Mouse (Mus musculus) myocyte (in vitro differentiated cells): ENCODE measurements around the gene Zbtb25. TPM values are rescaled to one million over a fixed set of nuclear protein-coding genes. Genes with fewer than 3 reads are reported as not detected.

ENCODE experiments used
- H3K27me3 ChIP-seq: one replicate; pipeline ENCODE4 v1.6.1; 2011; ENCODE audit not compliant: control insufficient read depth, insufficient read depth, insufficient read length
- H3K36me3 ChIP-seq: one replicate; pipeline ENCODE4 v1.6.1; 2011; ENCODE audit not compliant: control insufficient read depth, insufficient read depth
- H3K4me2 ChIP-seq: one replicate; pipeline ENCODE4 v1.6.1; 2011; ENCODE audit warnings: low read depth, control low read depth
- H3K4me3 ChIP-seq: one replicate; pipeline ENCODE4 v1.5.1; 2011; ENCODE audit warnings: mild to moderate bottlenecking, control low read depth, moderate library complexity
- H3K79me2 ChIP-seq: one replicate; pipeline ENCODE4 v1.6.1; 2011; ENCODE audit not compliant: control insufficient read depth, insufficient read depth
- H3ac ChIP-seq: one replicate; pipeline ENCODE4 v1.6.1; 2011; ENCODE audit not compliant: control insufficient read depth, insufficient read length
- CEBPB ChIP-seq: IDR thresholded peaks from 2 replicates; pipeline ENCODE4 v1.6.1; 2011; ENCODE audit warnings: mild to moderate bottlenecking, moderate library complexity; ENCODE audit not compliant: poor library complexity, insufficient read depth, severe bottlenecking
- E2F4 ChIP-seq: IDR thresholded peaks from one replicate; pipeline ENCODE4 v1.6.1; 2011; ENCODE audit warnings: mild to moderate bottlenecking, control low read depth, moderate library complexity; ENCODE audit not compliant: insufficient read depth
- MAX ChIP-seq: IDR thresholded peaks from one replicate; pipeline ENCODE4 v1.6.1; 2011; ENCODE audit warnings: low read depth, mild to moderate bottlenecking, control low read depth
- MYOD1 ChIP-seq, 3 experiments: IDR thresholded peaks; one replicate each; pipeline ENCODE4 v1.6.1; 2011; ENCODE audit warnings: control low read depth in 2 of 3, low read depth in 2 of 3, mild to moderate bottlenecking in 2 of 3, moderate library complexity in 1 of 3; ENCODE audit not compliant: insufficient read length in 2 of 3, control insufficient read depth in 1 of 3
- MYOG ChIP-seq, 3 experiments: IDR thresholded peaks; one replicate each; pipeline ENCODE4 v1.6.1; 2011; ENCODE audit warnings: control low read depth in 2 of 3, low read depth in 2 of 3, mild to moderate bottlenecking in 2 of 3; ENCODE audit not compliant: insufficient read length in 2 of 3, control insufficient read depth in 1 of 3, insufficient read depth in 1 of 3
- POLR2A ChIP-seq: IDR thresholded peaks from one replicate; pipeline ENCODE4 v1.6.1; 2011; ENCODE audit warnings: low read depth, mild to moderate bottlenecking, control low read depth, moderate library complexity; ENCODE audit not compliant: insufficient read length
- POLR2AphosphoS2 ChIP-seq: IDR thresholded peaks from one replicate; pipeline ENCODE4 v1.6.1; 2011; ENCODE audit warnings: low read depth, control low read depth; ENCODE audit not compliant: insufficient read length
- REST ChIP-seq: IDR thresholded peaks from one replicate; pipeline ENCODE4 v1.6.1; 2011; ENCODE audit warnings: mild to moderate bottlenecking, control low read depth, moderate library complexity; ENCODE audit not compliant: insufficient read depth, insufficient read length
- SRF ChIP-seq: IDR thresholded peaks from one replicate; pipeline ENCODE4 v1.6.1; 2011; ENCODE audit warnings: low read depth; ENCODE audit not compliant: control insufficient read depth, insufficient read length
- TCF12 ChIP-seq: IDR thresholded peaks from one replicate; pipeline ENCODE4 v1.6.1; 2011; ENCODE audit warnings: mild to moderate bottlenecking, control low read depth; ENCODE audit not compliant: poor library complexity, insufficient read depth, severe bottlenecking
- TCF3 ChIP-seq: IDR thresholded peaks from one replicate; pipeline ENCODE4 v1.6.1; 2011; ENCODE audit warnings: low read depth, control low read depth; ENCODE audit not compliant: insufficient read length
- USF1 ChIP-seq: IDR thresholded peaks from one replicate; pipeline ENCODE4 v1.6.1; 2011; ENCODE audit warnings: low read depth, mild to moderate bottlenecking, control low read depth, moderate library complexity
- polyA plus RNA-seq: library from polyadenylated mRNA; unstranded; fragments of >200 nt; fragmentation: generic; extraction: Trizol; gene quantifications from one replicate; pipeline ENCODE4 v1.2.1, GENCODE M21; 2012; ENCODE audit warnings: missing spikeins

Zbtb25 gene
- polyA plus RNA-seq, 1 experiment: 6.1 TPM

- no peak for TF ChIP-seq E2F4
- TF ChIP-seq POLR2A: no peak
- TF ChIP-seq MAX: no peak
- TF ChIP-seq CEBPB: no peak
- TF ChIP-seq MYOD1 (IDR thresholded peaks at IDR 0.05; ENCODE audit: control insufficient read depth in 1 of 3, insufficient read length in 2 of 3, low read depth in 2 of 3): no peak
- no peak for TF ChIP-seq TCF12
- TF ChIP-seq MYOG (IDR thresholded peaks at IDR 0.05; ENCODE audit: control insufficient read depth in 1 of 3, insufficient read depth in 1 of 3, insufficient read length in 2 of 3, low read depth in 2 of 3): no peak
- no peak for TF ChIP-seq USF1
- no peak for TF ChIP-seq TCF3
- no peak for TF ChIP-seq SRF
- no peak for TF ChIP-seq REST
- TF ChIP-seq POLR2AphosphoS2: no peak
- Histone ChIP-seq H3ac (no peak overlapping the region), H3K27me3 (no peaks in the 10 kb centered on the region), H3K36me3 (peaks cover 24% of the 10 kb centered on the region), H3K79me2 (no peaks in the 10 kb centered on the region), H3K4me3 (no peak overlapping the region), H3K4me2 (no peak overlapping the region)
Measured at GRCm38 (mm10) chr12:76300367-76300766, 69.0 kb downstream of the Zbtb25 start.

GRCm38 (mm10) chr12:76299361-76299906 lies 70.0 kb downstream of the Zbtb25 start:
- Histone ChIP-seq H3K36me3 (peaks cover 31% of the 10 kb centered on the region), H3K79me2 (no peaks in the 10 kb centered on the region), H3ac (no peak overlapping the region), H3K27me3 (no peaks in the 10 kb centered on the region), H3K4me3 (no peak overlapping the region), H3K4me2 (no peak overlapping the region)
- TF ChIP-seq E2F4 (no peak), MAX (no peak), MYOG (IDR thresholded peaks at IDR 0.05; ENCODE audit: control insufficient read depth in 1 of 3, insufficient read depth in 1 of 3, insufficient read length in 2 of 3, low read depth in 2 of 3) (no peak), CEBPB (no peak), SRF (no peak), USF1 (no peak), TCF3 (no peak), TCF12 (no peak), REST (no peak), POLR2A (no peak), POLR2AphosphoS2 (no peak), MYOD1 (IDR thresholded peaks at IDR 0.05; ENCODE audit: control insufficient read depth in 1 of 3, insufficient read length in 2 of 3, low read depth in 2 of 3) (no peak)

- Histone ChIP-seq H3K4me3 (no peak overlapping the region), H3K4me2 (no peak overlapping the region)
Measured at GRCm38 (mm10) chr12:76297830-76298229, 71.6 kb downstream of the Zbtb25 start.

More at GRCm38 (mm10) chr12:76297830-76298229, 71.6 kb downstream of the Zbtb25 start:
- TF ChIP-seq MYOD1 (IDR thresholded peaks at IDR 0.05; ENCODE audit: control insufficient read depth in 1 of 3, insufficient read length in 2 of 3, low read depth in 2 of 3) (no peak), TCF12 (no peak), USF1 (no peak), SRF (no peak), CEBPB (no peak), E2F4 (no peak), POLR2A (no peak), MAX (no peak), MYOG (IDR thresholded peaks at IDR 0.05; ENCODE audit: control insufficient read depth in 1 of 3, insufficient read depth in 1 of 3, insufficient read length in 2 of 3, low read depth in 2 of 3) (no peak), TCF3 (no peak)
- no peak overlapping the region for H3ac ChIP-seq
- peaks cover 36% of the 10 kb centered on the region for H3K36me3 ChIP-seq
- no peaks in the 10 kb centered on the region for H3K79me2 ChIP-seq
- no peaks in the 10 kb centered on the region for H3K27me3 ChIP-seq

Other genes starting within 250 kb of the Zbtb25 start
- 0.02 TPM for gene Esr2, start 192.3 kb downstream of the Zbtb25 start, polyA plus RNA-seq
- not detected for gene Tex21, start 122.9 kb downstream of the Zbtb25 start, polyA plus RNA-seq
- gene Mthfd1, start 114.3 kb downstream of the Zbtb25 start, polyA plus RNA-seq: 31.8 TPM
- 0.02 TPM for gene Akap5, start 44.7 kb downstream of the Zbtb25 start, polyA plus RNA-seq
- 1.7 TPM for gene Zbtb1, start 664 bp upstream of the Zbtb25 start, polyA plus RNA-seq
- gene Hspa2, start 34.6 kb upstream of the Zbtb25 start, polyA plus RNA-seq: 13.4 TPM
- gene Ppp1r36, start 47.9 kb upstream of the Zbtb25 start, polyA plus RNA-seq: not detected
- 11.2 TPM for gene Plekhg3, start 161.3 kb upstream of the Zbtb25 start, polyA plus RNA-seq